Mouse (Mus musculus) small intestine, adult 2 months (tissue): ENCODE measurements at regions not wholly inside any gene's neighbourhood (a gene's known extent, or its start where the extent isn't known, plus 50 kb on each side); places are given as distances from the start of the nearest gene placed in this dataset.

Experiments used
- CTCF ChIP-seq: fragments of 200-500 bp; IDR thresholded peaks from 2 replicates; pipeline ENCODE4 v1.5.1; 2012; ENCODE audit warnings: low read depth, mild to moderate bottlenecking, control low read depth, inconsistent platforms, low read length, moderate library complexity, mixed read lengths; ENCODE audit not compliant: insufficient replicate concordance, insufficient read length; ENCODE audit errors: extremely low read depth
- POLR2A ChIP-seq: fragments of 200-500 bp; IDR thresholded peaks from 2 replicates; pipeline ENCODE4 v1.6.1; 2012; ENCODE audit warnings: low read depth, mild to moderate bottlenecking, control low read depth, inconsistent platforms, low read length, moderate library complexity

DNA sequence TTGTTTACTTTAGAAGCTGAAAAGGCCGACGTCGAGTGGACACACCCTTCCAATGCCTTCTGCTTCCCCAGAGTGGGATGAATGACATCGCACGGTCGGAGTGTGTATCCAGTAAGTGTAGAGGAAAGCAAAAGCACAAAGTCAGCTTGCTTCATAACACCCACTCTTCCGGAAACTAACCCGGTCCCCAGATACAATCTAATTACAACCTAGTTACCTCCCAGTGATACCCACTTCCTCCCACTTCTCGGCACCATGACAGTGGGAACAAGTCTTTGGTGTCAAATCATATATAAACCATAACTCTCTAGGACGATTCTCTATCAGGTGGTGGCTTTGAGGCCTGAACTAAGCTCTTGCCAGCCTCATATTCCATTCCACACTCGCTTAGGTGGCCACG is 231.4 kb upstream of the A1bg start:
- no peak for TF ChIP-seq CTCF
- no peak for TF ChIP-seq POLR2A
